Mouse (Mus musculus) ES-Bruce4 (cell line): Measurements from ENCODE around the gene Clic4.

Experiments used
- CTCF ChIP-seq: IDR thresholded peaks from one replicate; pipeline ENCODE4 v1.8.1; 2011; ENCODE audit warnings: low read depth, low read length
- POLR2A ChIP-seq: IDR thresholded peaks from one replicate; pipeline ENCODE4 v1.8.1; 2011; ENCODE audit warnings: low read length; ENCODE audit not compliant: insufficient read depth

DNA sequence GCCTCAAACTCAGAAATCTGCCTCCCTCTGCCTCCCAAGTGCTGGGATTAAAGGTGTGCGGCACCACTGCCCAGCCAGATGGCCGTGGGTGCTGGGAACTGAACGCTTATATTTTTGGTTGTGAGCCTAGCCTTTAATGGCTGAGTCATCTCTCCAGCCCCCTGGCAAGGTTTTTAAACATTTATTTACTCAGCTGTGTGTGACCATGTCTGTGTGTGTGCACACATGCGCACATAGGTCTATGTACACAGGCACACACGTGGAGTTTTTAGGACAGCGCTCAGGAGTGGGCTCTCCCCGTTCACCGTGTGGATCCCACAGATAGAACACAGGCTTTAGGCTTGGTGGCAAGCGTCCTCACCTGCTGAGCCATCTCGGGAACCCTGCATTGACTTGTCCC, 29.6 kb upstream of the Clic4 start:
- TF ChIP-seq CTCF (no peak), POLR2A (no peak)
